10 mouse cellular contexts compared by ENCODE assay signal in genomic region chr1:132384001-132384554, GRCm38 (mm10). TPM values are rescaled to one million over a fixed set of nuclear protein-coding genes. Genes with fewer than 3 reads are reported as not detected.
DNase-seq lines count a peak whose midpoint lies in the region; ATAC-seq lines count a peak whose summit lies in the region.
"Had no signal": no experiment of that assay in that cellular context is flagged by ENCODE, and none has a peak within 500 bp of the region (broad histone marks: within the 10 kb centered on the region; RNA-seq: fewer than 3 reads in every experiment).

No protein-coding gene starts in this region.

- peaks cover 53% of the 10 kb centered on the region for H3K4me1 ChIP-seq in hindbrain, embryonic 10.5 days (replicated peaks)
- H3K4me1 ChIP-seq in hindbrain, embryonic 14.5 days (replicated peaks; ENCODE audit: control insufficient read depth, insufficient read depth, low read length), result peaks cover 40% of the 10 kb centered on the region
- peaks cover 46% of the 10 kb centered on the region for H3K4me1 ChIP-seq in hindbrain, embryonic 16.5 days (ENCODE audit: control insufficient read depth, insufficient read depth, low read depth, low read length)

- no peak for ATAC-seq in hindbrain, embryonic 14.5 days (ENCODE audit: low FRiP score)
- no peak for ATAC-seq in hindbrain, embryonic 16.5 days

- H3K27me3 ChIP-seq in hindbrain, embryonic 10.5 days (ENCODE audit: insufficient read depth, poor library complexity, severe bottlenecking), result no peaks in the 10 kb centered on the region
- no peaks in the 10 kb centered on the region for H3K27me3 ChIP-seq in hindbrain, embryonic 14.5 days (ENCODE audit: control insufficient read depth, insufficient read depth, low read length)
- H3K27me3 ChIP-seq in hindbrain, embryonic 16.5 days (replicated peaks; ENCODE audit: control insufficient read depth, insufficient read depth, low read length), result no peaks in the 10 kb centered on the region
- H3K27me3 ChIP-seq: embryonic facial prominence, embryonic 15.5 days; heart, embryonic 15.5 days had no signal

- no peak overlapping the region for H3K9ac ChIP-seq in hindbrain, embryonic 14.5 days
- 0 out of 2 replicates have a peak overlapping the region, but pooled peaks have one; percentile 22 for H3K9ac ChIP-seq in hindbrain, embryonic 16.5 days (ENCODE audit: low read depth, low read length)
- H3K9ac ChIP-seq: embryonic facial prominence, embryonic 15.5 days; heart, embryonic 15.5 days had no signal

- peaks cover 37% of the 10 kb centered on the region for H3K36me3 ChIP-seq in hindbrain, embryonic 10.5 days
- peaks cover 20% of the 10 kb centered on the region for H3K36me3 ChIP-seq in hindbrain, embryonic 14.5 days (replicated peaks; ENCODE audit: control insufficient read depth, insufficient read depth)
- peaks cover 7% of the 10 kb centered on the region for H3K36me3 ChIP-seq in hindbrain, embryonic 16.5 days (ENCODE audit: control insufficient read depth, insufficient read depth, low read length)

- no peaks in the 10 kb centered on the region for H3K9me3 ChIP-seq in hindbrain, embryonic 10.5 days
- no peaks in the 10 kb centered on the region for H3K9me3 ChIP-seq in hindbrain, embryonic 14.5 days (ENCODE audit: control insufficient read depth, low read length)
- no peaks in the 10 kb centered on the region for H3K9me3 ChIP-seq in hindbrain, embryonic 16.5 days (ENCODE audit: control insufficient read depth, low read length)
- H3K9me3 ChIP-seq: embryonic facial prominence, embryonic 15.5 days; heart, embryonic 15.5 days had no signal

- WGBS in hindbrain, embryonic 10.5 days, result 92% methylated on average over 8 of the region's 8 CpGs
- 79% methylated on average over 8 of the region's 8 CpGs for WGBS in hindbrain, embryonic 14.5 days
- 75% methylated on average over 8 of the region's 8 CpGs for WGBS in hindbrain, embryonic 16.5 days

- H3K4me3 ChIP-seq in hindbrain, embryonic 10.5 days, result no peak overlapping the region
- no peak overlapping the region for H3K4me3 ChIP-seq in hindbrain, embryonic 14.5 days (replicated peaks; ENCODE audit: low read length)
- no peak overlapping the region for H3K4me3 ChIP-seq in hindbrain, embryonic 16.5 days (ENCODE audit: low read length)
- H3K4me3 ChIP-seq: embryonic facial prominence, embryonic 15.5 days; heart, embryonic 15.5 days had no signal

- peak overlapping the region; percentile 80; the same call in 1 of the 2 replicates for H3K27ac ChIP-seq in hindbrain, embryonic 10.5 days
- no peak overlapping the region for H3K27ac ChIP-seq in hindbrain, embryonic 14.5 days
- no peak overlapping the region for H3K27ac ChIP-seq in hindbrain, embryonic 16.5 days (ENCODE audit: low read depth, low read length)
- H3K27ac ChIP-seq: embryonic facial prominence, embryonic 15.5 days; heart, embryonic 15.5 days had no signal

- DNase-seq in hindbrain, embryonic 10.5 days (ENCODE audit: low spot score), result no peak
- DNase-seq in hindbrain, embryonic 14.5 days (ENCODE audit: low spot score), result no peak
- DNase-seq in spleen, postnatal 4 days (ENCODE audit: low spot score in 2 of 2), result peak; percentile 12 to 58
- no peak for DNase-seq in spleen, postnatal 36 days (ENCODE audit: low spot score in 2 of 2)
- no peak for DNase-seq in natural killer cell, adult 2 months (ENCODE audit: low spot score in 2 of 2)
- DNase-seq in adrenal gland, adult 8-10 months, result no peak
- no peak for DNase-seq in adrenal gland, postnatal 4 days (ENCODE audit: low spot score in 2 of 2)

- no peak overlapping the region for H3K4me2 ChIP-seq in hindbrain, embryonic 14.5 days (replicated peaks)
- no peak overlapping the region for H3K4me2 ChIP-seq in hindbrain, embryonic 16.5 days (ENCODE audit: low read length)
- H3K4me2 ChIP-seq: embryonic facial prominence, embryonic 15.5 days; heart, embryonic 15.5 days had no signal

RNA-seq across cellular contexts. Expression of gene Tmcc2, which starts 7.0 kb away (rescaled TPM):
- polyA plus RNA-seq in hindbrain, embryonic 10.5 days (2016; fragmentation: Nextera tagmentation; extraction: Ambion mirVana), result 15.1 and 18.7 TPM in 2 replicates
- 31.0 and 33.9 TPM in 2 replicates for polyA plus RNA-seq in hindbrain, embryonic 14.5 days (2014; fragmentation: Nextera tagmentation; extraction: Ambion mirVana)
- 26.6 and 35.5 TPM in 2 replicates for polyA plus RNA-seq in hindbrain, embryonic 16.5 days (2015; fragmentation: Nextera tagmentation; extraction: Ambion mirVana)
- total RNA-seq in adrenal gland, adult 8-10 months (2022), result 10 to 100 TPM; 10.3 to 13.9 (median 12.1) TPM
- total RNA-seq in adrenal gland, postnatal 4 days (2021), result 10 to 100 TPM; 32.8 to 50.6 TPM

RNA-seq across cellular contexts. Expression of gene Dstyk, which starts 33.3 kb away (rescaled TPM):
- polyA plus RNA-seq in hindbrain, embryonic 10.5 days (2016; fragmentation: Nextera tagmentation; extraction: Ambion mirVana), result 10.6 and 12.3 TPM in 2 replicates
- polyA plus RNA-seq in hindbrain, embryonic 14.5 days (2014; fragmentation: Nextera tagmentation; extraction: Ambion mirVana), result 10.0 and 10.4 TPM in 2 replicates
- 7.9 and 9.7 TPM in 2 replicates for polyA plus RNA-seq in hindbrain, embryonic 16.5 days (2015; fragmentation: Nextera tagmentation; extraction: Ambion mirVana)
- total RNA-seq in adrenal gland, adult 8-10 months (2022), result 10 to 100 TPM; 24.4 to 39.9 (median 31.1) TPM
- 10 to 100 TPM; 28.3 to 29.0 TPM for total RNA-seq in adrenal gland, postnatal 4 days (2021)

Comparison
In these comparisons a context has a peak if more than half of its experiments do, and no peak if none do; other contexts are left out.
1. DNase-seq: peak in spleen, postnatal 4 days (2 of 2); none in hindbrain, embryonic 10.5 days (single experiment), hindbrain, embryonic 14.5 days (single experiment), spleen, postnatal 36 days (0 of 2), natural killer cell, adult 2 months (0 of 2), adrenal gland, adult 8-10 months (single experiment) and adrenal gland, postnatal 4 days (0 of 2).